Mouse (Mus musculus): Measurements from ENCODE around the gene Traf6.

Gene Traf6

GRCm38 (mm10) chr2:101678236-101679021, at the start of gene Traf6:
Gene Traf6, plus strand, starts transcription at chr2:101678429.
- DNase-seq (ENCODE audit: low spot score), result peak; percentile 84

- DNase-seq (ENCODE audit: low spot score), result no peak
These were observed 39.0 kb upstream of the Traf6 start for GRCm38 (mm10) chr2:101638979-101639839.

- no peak for DNase-seq (ENCODE audit: low spot score)
These were observed 38.3 kb upstream of the Traf6 start for GRCm38 (mm10) chr2:101639840-101640350.

DNA sequence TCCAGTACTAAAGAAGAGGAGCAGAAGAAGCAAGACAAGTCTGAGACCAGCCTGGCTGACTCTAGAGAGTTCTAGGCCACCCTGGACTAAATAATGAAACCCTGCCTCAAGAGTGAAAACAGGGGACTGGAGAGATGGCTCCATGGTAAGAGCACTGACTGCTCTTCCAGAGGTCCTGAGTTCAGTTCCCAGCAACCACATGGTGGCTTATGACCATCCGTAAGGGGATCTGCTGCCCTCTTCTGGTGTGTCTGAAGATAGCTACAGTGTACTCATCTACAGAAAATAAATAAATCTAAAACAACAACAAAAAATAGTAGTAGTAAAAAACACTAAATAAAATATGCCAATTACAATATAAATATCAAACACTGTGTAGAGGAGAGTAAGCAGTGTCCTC, 32.4 kb upstream of the Traf6 start:
- no peak for DNase-seq (ENCODE audit: low spot score)

DNA sequence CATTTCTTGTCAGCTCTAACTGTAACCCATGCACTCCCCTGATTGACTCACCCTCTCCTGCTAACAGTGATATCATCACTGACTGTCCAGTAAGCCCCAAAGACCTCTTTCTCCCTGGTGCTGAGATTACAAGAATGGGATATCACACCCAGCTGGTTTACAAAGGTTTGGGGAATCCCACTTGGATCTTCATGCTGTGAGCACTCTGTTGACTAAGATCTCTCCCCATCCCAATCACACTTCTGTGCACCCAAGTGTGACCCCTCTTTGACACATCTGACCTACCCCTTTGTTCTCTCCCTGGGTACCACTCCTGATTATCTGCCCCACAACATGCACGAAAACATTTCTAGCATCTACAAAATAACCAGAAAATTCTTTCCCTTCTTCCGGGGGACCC, 29.9 kb upstream of the Traf6 start:
- DNase-seq (ENCODE audit: low spot score), result no peak

GRCm38 (mm10) chr2:101649114-101649671, 29.0 kb upstream of the Traf6 start, which contains the start of the genes Rag1 and B230118H07Rik:
Gene Rag1, minus strand, starts transcription at chr2:101649501.
Gene B230118H07Rik, minus strand, starts transcription at chr2:101649532.
- no peak for DNase-seq (ENCODE audit: low spot score)

DNA sequence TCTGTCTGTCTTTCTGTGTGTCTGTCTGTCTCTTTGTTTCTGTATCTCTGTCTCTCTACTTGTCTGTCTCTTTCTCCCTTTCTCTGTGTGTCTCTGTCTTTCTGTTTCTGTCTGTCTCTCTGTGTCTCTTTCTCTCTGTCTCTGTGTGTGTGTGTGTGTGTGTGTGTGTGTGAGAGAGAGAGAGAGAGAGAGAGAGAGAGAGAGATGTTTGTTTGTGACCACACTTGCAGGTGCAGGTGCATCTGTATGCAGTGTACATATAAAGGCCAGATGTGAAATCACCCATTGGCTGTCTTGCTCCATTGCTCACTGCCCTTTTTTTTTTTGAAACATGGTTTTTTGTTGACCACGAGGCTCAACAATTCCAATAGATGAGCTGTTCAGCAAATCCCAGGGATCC, 27.8 kb upstream of the Traf6 start:
- no peak for DNase-seq (ENCODE audit: low spot score)

DNA sequence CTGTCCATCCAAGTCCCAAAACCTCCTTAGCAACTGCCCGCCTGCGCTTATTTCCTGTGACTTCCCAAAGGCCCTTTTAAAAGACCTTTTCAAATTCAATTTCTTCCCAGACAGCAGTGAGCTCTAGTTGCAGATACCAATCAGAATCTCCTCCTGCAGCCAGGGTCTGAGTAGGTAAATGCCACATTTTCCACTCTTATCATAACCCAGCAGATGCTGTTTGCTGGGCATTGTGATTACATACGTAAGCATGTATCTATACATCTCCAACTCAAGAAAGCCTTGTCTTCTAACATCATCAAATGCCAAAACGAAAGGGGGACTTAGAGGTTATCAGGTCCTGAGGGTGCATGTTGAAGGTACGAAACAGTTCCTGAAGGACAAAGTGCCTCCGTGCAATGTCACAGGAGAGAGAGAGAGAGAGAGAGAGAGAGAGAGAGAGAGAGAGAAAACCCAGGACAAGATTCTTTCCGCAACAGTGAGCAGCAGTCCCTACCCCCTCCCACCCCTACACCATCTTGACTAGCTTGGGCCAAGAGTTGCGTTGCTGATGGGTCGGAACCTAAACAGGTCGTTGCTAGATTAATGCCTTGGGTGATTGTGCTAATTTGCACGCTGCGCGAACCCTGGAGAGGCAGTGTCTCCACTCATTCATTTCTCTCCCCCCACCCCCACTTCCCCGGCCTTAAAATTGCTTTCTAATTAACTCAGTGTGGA, 25.9 kb upstream of the Traf6 start:
- DNase-seq (ENCODE audit: low spot score), result no peak

DNA sequence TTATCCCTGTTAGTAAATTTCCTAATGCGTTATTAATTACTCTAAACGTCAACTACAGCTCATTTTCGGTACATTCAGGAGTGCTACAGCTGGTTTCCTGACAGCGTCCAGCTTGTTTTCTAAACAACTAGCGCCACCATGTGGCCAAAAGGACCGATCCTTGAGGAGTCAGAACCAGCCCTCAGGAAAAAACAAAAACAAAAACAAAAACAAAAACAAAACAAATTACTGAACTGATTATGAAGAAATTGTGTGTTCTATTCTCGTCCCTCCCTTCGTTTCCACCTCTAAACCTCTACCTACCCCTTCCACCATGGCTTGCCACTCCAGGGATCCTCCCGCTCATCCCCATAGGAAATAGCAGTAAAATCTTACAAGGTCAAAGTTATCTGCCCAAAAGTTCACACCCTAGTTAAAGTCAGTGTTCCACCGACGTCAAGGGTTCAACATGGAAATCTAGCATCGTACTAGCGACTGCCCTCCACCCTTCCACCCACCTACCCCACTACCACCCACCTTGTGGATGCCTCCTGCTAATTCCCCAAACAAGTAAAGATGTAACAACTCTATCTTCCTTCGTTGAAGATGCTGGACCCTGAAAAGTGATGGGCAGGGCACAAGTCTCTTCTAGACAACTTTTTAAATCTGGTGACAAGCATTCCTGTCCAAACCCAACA, 25.2 kb upstream of the Traf6 start:
- peak; percentile 77 for DNase-seq (ENCODE audit: low spot score)

DNA sequence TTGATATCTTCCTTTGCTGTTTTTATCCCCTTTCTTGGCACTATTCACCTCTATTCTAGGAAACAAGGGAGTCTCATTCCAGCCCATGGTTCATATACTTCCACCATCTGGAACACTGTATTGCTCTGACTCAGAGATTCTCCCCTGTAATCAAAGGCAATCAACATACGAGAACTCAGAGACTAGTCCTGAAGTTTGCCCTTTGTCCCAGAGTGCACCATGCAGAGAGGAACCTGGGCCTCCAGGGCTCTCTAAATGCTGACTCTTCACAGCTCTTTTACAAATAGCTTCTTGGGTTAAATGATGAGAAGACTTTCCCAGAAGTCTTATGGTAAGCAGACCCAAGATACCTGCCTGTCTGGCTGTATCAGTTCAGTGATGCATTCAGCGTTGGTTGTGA, 17.7 kb upstream of the Traf6 start:
- DNase-seq (ENCODE audit: low spot score), result no peak

GRCm38 (mm10) chr2:101665058-101665702, 13.0 kb upstream of the Traf6 start:
- peak; percentile 72 for DNase-seq (ENCODE audit: low spot score)

DNA sequence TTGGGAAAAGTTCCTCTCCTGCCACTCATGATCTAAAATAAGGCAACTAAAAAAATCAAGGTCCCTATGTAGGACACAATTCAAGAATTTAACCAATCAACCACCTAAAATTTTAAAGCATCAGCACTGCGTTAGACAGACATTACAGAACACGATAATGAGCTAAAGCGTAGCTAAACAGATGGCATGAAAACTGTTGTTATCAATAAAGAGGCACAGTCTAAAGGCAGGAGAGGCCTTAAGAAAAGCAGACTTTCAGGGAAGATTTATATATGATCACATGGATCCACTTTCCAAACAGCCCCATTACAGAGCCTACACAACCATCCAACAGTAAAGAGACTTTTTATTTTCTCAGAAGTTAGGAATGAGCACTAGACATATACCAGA, 12.5 kb upstream of the Traf6 start:
- no peak for DNase-seq (ENCODE audit: low spot score)

GRCm38 (mm10) chr2:101668751-101669150, 9.5 kb upstream of the Traf6 start:
- no peak for DNase-seq (ENCODE audit: low spot score)

GRCm38 (mm10) chr2:101673547-101673946, 4.7 kb upstream of the Traf6 start:
- no peak for DNase-seq (ENCODE audit: low spot score)

DNA sequence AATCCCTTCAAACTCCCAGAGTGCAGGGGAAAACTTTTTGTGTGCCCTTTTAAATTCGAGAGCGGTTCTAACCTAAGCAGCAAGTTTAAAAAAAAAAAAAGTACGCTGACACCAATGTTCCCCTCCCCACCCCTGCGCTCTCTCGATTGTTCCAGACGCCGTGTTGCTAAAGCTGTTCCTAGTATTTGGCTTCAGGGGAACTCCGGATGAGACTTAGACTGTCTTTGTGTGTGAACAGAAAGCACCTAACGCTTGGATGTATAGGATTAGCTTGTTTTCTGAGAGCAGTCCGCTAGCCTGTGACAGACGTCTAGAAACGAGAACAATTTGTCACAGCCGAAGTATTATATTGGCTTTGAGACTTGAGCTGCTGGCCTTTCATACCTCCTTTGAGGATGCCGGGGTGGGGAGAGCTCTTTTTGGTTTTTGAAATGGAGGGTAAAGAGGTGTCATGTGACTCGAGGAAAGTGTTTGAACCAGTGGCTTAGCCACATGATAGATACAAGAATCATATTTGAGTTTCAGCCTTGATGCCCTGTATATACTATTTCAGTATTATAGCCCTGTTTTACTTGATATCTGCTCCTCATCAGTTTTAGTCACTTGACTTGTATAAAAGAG, 1.0 kb downstream of the Traf6 start:
- DNase-seq (ENCODE audit: low spot score), result peak; percentile 14

DNA sequence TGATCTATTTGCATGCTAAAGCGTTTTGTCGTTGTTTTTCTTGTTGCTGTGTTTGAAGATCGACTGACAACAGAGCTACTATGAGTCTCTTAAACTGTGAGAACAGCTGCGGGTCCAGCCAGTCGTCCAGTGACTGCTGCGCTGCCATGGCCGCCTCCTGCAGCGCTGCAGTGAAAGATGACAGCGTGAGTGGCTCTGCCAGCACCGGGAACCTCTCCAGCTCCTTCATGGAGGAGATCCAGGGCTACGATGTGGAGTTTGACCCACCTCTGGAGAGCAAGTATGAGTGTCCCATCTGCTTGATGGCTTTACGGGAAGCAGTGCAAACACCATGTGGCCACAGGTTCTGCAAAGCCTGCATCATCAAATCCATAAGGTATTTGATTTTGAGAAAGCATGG, 6.2 kb downstream of the Traf6 start:
- no peak for DNase-seq (ENCODE audit: low spot score)

DNA sequence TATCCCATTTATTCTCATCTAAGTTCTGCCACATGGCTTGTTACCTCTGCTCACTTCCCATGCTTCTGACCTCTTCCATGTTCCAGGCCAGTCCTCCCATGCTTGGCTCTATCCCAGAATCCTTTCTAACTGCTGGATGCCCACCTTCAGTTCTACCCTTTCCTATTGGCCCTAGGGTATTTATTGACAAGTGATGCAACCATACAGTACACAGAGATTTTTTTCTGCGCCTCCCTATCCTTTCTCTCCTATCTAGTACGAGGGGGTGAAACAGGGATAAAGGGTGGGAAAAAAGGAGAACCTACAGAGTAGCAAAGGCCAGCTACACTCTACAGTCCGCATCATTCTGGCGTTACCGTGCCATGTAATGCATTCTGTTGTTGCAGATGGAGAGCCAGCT, 9.8 kb downstream of the Traf6 start:
- DNase-seq (ENCODE audit: low spot score), result no peak

- DNase-seq (ENCODE audit: low spot score), result no peak
These were observed 12.1 kb downstream of the Traf6 start for GRCm38 (mm10) chr2:101690252-101690827.

- no peak for DNase-seq (ENCODE audit: low spot score)
These were observed 14.8 kb downstream of the Traf6 start for GRCm38 (mm10) chr2:101693043-101693442.
